Comparison of ENCODE assay signal across 8 mouse cellular contexts in genomic region chr11:89978353-89978831, GRCm38 (mm10). TPM values are rescaled to one million over a fixed set of nuclear protein-coding genes. Genes with fewer than 3 reads are reported as not detected.
DNase-seq lines count a peak whose midpoint lies in the region; ATAC-seq lines count a peak whose summit lies in the region.

No protein-coding gene starts in this region.

- H3K4me3 ChIP-seq in heart, embryonic 12.5 days, result no peak overlapping the region
- no peak overlapping the region for H3K4me3 ChIP-seq in midbrain, embryonic 15.5 days

- no peak overlapping the region for H3K9ac ChIP-seq in heart, embryonic 12.5 days
- no peak overlapping the region for H3K9ac ChIP-seq in midbrain, embryonic 15.5 days

- H3K4me1 ChIP-seq in heart, embryonic 12.5 days (replicated peaks), result peaks cover 21% of the 10 kb centered on the region
- peaks cover 13% of the 10 kb centered on the region for H3K4me1 ChIP-seq in midbrain, embryonic 15.5 days

- WGBS in heart, embryonic 12.5 days, result 16% methylated on average over 11 of the region's 11 CpGs
- 19% methylated on average over 11 of the region's 11 CpGs for WGBS in midbrain, embryonic 15.5 days

- H3K27me3 ChIP-seq in heart, embryonic 12.5 days (replicated peaks), result peaks cover 9% of the 10 kb centered on the region; the same call in 1 of the 2 replicates
- H3K27me3 ChIP-seq in midbrain, embryonic 15.5 days (replicated peaks), result no peaks in the 10 kb centered on the region

- peak overlapping the region; percentile 59 for H3K4me2 ChIP-seq in heart, embryonic 12.5 days
- H3K4me2 ChIP-seq in midbrain, embryonic 15.5 days, result peak overlapping the region; percentile 16; the same call in 1 of the 2 replicates

- H3K27ac ChIP-seq in heart, embryonic 12.5 days (ENCODE audit: poor library complexity, severe bottlenecking), result no peak overlapping the region
- no peak overlapping the region for H3K27ac ChIP-seq in midbrain, embryonic 15.5 days

- no peaks in the 10 kb centered on the region for H3K9me3 ChIP-seq in heart, embryonic 12.5 days (replicated peaks)
- H3K9me3 ChIP-seq in midbrain, embryonic 15.5 days, result no peaks in the 10 kb centered on the region

- ATAC-seq in heart, embryonic 12.5 days (ENCODE audit: insufficient number of reproducible peaks, low FRiP score), result peak; percentile 45; the same call in 1 of the 2 replicates
- ATAC-seq in midbrain, embryonic 15.5 days (replicated peaks), result no peak

- DNase-seq in adrenal gland, adult 8-10 months, result peak; percentile 39
- peak; percentile 33 for DNase-seq in embryo, embryonic 11 days
- DNase-seq in kidney, postnatal 10 days, result peak; percentile 71
- DNase-seq in cerebellum, adult 9-10 months, result no peak
- DNase-seq in cerebellum, adult 8-10 months, result no peak
- no peak for DNase-seq in right cerebral cortex, postnatal 36 days (ENCODE audit: low spot score in 2 of 2)

- H3K36me3 ChIP-seq in heart, embryonic 12.5 days, result no peaks in the 10 kb centered on the region
- H3K36me3 ChIP-seq in midbrain, embryonic 15.5 days (replicated peaks), result no peaks in the 10 kb centered on the region

RNA-seq across cellular contexts. Expression of gene Pctp, which starts 24.3 kb away (rescaled TPM):
- total RNA-seq in adrenal gland, adult 8-10 months (2022), result 1 to 10 TPM; 8.0 to 9.5 (median 8.6) TPM
- 18.1 and 19.9 TPM in 2 replicates for polyA plus RNA-seq in heart, embryonic 12.5 days (2016; fragmentation: Nextera tagmentation; extraction: Ambion mirVana)
- polyA plus RNA-seq in midbrain, embryonic 15.5 days (2015; fragmentation: Nextera tagmentation; extraction: Ambion mirVana), result 1.4 and 1.7 TPM in 2 replicates

RNA-seq across cellular contexts. Expression of gene Tmem100, which starts 51.8 kb away (rescaled TPM):
- total RNA-seq in adrenal gland, adult 8-10 months (2022), result 1 to 10 TPM; 1.9 to 3.9 (median 3.3) TPM
- 15.9 and 17.1 TPM in 2 replicates for polyA plus RNA-seq in heart, embryonic 12.5 days (2016; fragmentation: Nextera tagmentation; extraction: Ambion mirVana)
- 7.8 and 8.8 TPM in 2 replicates for polyA plus RNA-seq in midbrain, embryonic 15.5 days (2015; fragmentation: Nextera tagmentation; extraction: Ambion mirVana)

Comparison
In these comparisons a context has a peak if more than half of its experiments do, and no peak if none do; other contexts are left out.
1. DNase-seq: peak in adrenal gland, adult 8-10 months (single experiment), embryo, embryonic 11 days (single experiment) and kidney, postnatal 10 days (single experiment); none in cerebellum, adult 9-10 months (single experiment), cerebellum, adult 8-10 months (single experiment) and right cerebral cortex, postnatal 36 days (0 of 2).